Mouse (Mus musculus) kidney, postnatal 4 days (tissue): ENCODE measurements at regions not wholly inside any gene's neighbourhood (a gene's known extent, or its start where the extent isn't known, plus 50 kb on each side); places are given as distances from the start of the nearest gene placed in this dataset.
"Not testable (repeated sequence)": the region's sequence is repeated elsewhere in the genome, so short reads cannot be mapped to it uniquely, and the experiment has no call there.

Experiments
- DNase-seq, 2 experiments: peaks; one replicate each; pipeline ENCODE4 v3.0.0; 2021; ENCODE audit warnings: mixed read lengths in 2 of 2

GRCm38 (mm10) chr14:53073126-53073525 is 577.6 kb upstream of the Olfr1507 start:
- DNase-seq: not testable (repeated sequence)

- DNase-seq: not testable (repeated sequence)
These were observed 577.0 kb upstream of the Olfr1507 start for GRCm38 (mm10) chr14:53072502-53072901.

- not testable (repeated sequence) for DNase-seq
These were observed 558.9 kb upstream of the Olfr1507 start for GRCm38 (mm10) chr14:53054439-53054838.

GRCm38 (mm10) chr14:53053465-53054123 is 558.0 kb upstream of the Olfr1507 start:
- not testable (repeated sequence) for DNase-seq

- DNase-seq: not testable (repeated sequence)
These were observed 552.1 kb upstream of the Olfr1507 start for GRCm38 (mm10) chr14:53047683-53048082.

- not testable (repeated sequence) for DNase-seq
These were observed 551.4 kb upstream of the Olfr1507 start for GRCm38 (mm10) chr14:53046975-53047374.

- DNase-seq: peak; percentile 6 to 10
These were observed 549.8 kb upstream of the Olfr1507 start for GRCm38 (mm10) chr14:53045331-53045730.

- not testable (repeated sequence) for DNase-seq
These were observed 548.6 kb upstream of the Olfr1507 start for GRCm38 (mm10) chr14:53044101-53044500.

- DNase-seq: not testable (repeated sequence)
These were observed 546.5 kb upstream of the Olfr1507 start for GRCm38 (mm10) chr14:53042016-53042415.

GRCm38 (mm10) chr14:53039475-53039874 is 543.9 kb upstream of the Olfr1507 start:
- not testable (repeated sequence) for DNase-seq

GRCm38 (mm10) chr14:53034940-53035339 is 539.4 kb upstream of the Olfr1507 start:
- DNase-seq: not testable (repeated sequence)

- DNase-seq: not testable (repeated sequence)
These were observed 537.7 kb upstream of the Olfr1507 start for GRCm38 (mm10) chr14:53033221-53033620.

- not testable (repeated sequence) for DNase-seq
These were observed 536.9 kb upstream of the Olfr1507 start for GRCm38 (mm10) chr14:53032498-53032897.

GRCm38 (mm10) chr14:53030227-53030626 is 534.7 kb upstream of the Olfr1507 start:
- DNase-seq: not testable (repeated sequence)

GRCm38 (mm10) chr14:53026958-53027357 is 531.4 kb upstream of the Olfr1507 start:
- not testable (repeated sequence) for DNase-seq

- DNase-seq: not testable (repeated sequence)
These were observed 524.6 kb upstream of the Olfr1507 start for GRCm38 (mm10) chr14:53020152-53020551.

- not testable (repeated sequence) for DNase-seq
These were observed 512.2 kb upstream of the Olfr1507 start for GRCm38 (mm10) chr14:53007741-53008140.

- DNase-seq: not testable (repeated sequence)
These were observed 511.8 kb upstream of the Olfr1507 start for GRCm38 (mm10) chr14:53007323-53007722.

GRCm38 (mm10) chr14:53001289-53001688 is 505.7 kb upstream of the Olfr1507 start:
- not testable (repeated sequence) for DNase-seq

GRCm38 (mm10) chr14:52992106-52992760 is 496.7 kb upstream of the Olfr1507 start:
- not testable (repeated sequence) for DNase-seq

GRCm38 (mm10) chr14:52991328-52991665 is 495.7 kb upstream of the Olfr1507 start:
- DNase-seq: not testable (repeated sequence)

GRCm38 (mm10) chr14:52990569-52991327 is 495.2 kb upstream of the Olfr1507 start:
- DNase-seq: not testable (repeated sequence)

- not testable (repeated sequence) for DNase-seq
These were observed 494.4 kb upstream of the Olfr1507 start for GRCm38 (mm10) chr14:52989940-52990339.
